Mouse (Mus musculus): ENCODE results near the gene Olfr794. TPM values are rescaled to one million over a fixed set of nuclear protein-coding genes. Genes with fewer than 3 reads are reported as not detected.

Gene Olfr794
- polyA plus RNA-seq (2012; rRNA removed), result not detected in 2 replicates

DNA sequence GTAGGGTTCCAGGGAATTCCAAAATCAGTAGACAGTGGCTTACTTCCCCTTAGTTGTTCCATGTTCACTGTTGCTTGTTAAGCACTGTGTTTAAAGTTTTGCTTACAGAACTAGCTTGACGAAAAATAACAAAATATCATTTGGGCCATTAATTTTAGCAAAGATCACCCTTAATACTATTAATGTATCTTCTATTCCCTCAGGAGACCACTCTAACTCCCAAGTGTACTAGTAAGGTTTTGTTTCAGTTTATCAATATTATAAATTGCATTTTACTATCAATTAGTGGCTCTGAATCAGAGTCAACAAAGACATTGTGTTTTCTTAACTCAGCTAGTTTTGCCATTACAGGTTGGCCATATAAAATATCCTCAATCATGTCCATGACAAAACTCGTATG is at the start of gene Olfr794:
Olfr794 (plus strand) TSS at position 301 of the 400 bp plus-strand sequence.

DNA sequence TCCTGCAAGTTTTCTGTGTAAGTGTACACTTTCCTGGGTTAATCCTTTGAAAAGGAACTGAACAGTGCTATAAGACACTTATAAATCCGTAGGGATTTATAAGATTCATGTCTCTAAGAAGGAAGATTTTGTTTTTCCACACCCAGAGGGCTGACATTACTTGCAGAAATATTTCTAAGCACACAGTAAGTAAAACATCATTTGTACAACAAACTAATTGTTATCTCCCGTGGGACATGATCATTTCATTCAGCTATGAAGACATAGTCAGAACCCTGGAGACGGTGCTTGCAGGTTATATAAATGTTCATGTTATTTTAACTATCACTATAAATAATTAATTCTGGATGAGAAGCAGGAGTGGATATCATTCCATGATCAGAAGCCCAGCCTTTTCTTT is 46.0 kb upstream of the Olfr794 start, which contains the start of gene Olfr791:
Olfr791 (plus strand) TSS at position 301 of the 400 bp plus-strand sequence.

DNA sequence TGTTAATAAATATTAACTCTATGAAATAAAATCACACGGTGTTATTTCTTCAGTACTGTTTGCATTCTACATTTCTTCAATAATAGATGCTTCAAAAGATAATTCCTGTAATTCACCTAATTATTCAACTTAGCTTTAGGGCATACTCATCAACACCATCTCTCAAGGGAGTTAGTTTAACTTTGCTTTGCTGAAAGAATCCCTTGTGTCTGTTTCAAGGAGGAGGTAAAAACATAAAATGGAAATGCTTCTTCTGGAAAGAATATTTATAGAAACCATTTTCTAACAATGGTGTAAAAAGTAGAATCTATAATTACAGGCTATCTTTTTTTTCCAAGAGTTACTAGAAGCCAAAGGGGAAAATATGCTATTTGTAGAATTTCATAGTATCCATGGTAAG is 28.6 kb upstream of the Olfr794 start, which contains the start of gene Olfr792:
Olfr792 (plus strand) TSS at position 301 of the 400 bp plus-strand sequence.

GRCm38 (mm10) chr10:129612470-129612869 is 45.0 kb downstream of the Olfr794 start, which contains the start of gene Olfr796:
Gene Olfr796 (minus strand): TSS chr10:129612570.

Other genes with a start within 250 kb of the Olfr794 start
- gene Olfr780, start 249.5 kb upstream of the Olfr794 start, polyA plus RNA-seq (2012; rRNA removed), result not detected in 2 replicates
- gene Olfr781, start 238.8 kb upstream of the Olfr794 start, polyA plus RNA-seq (2012; rRNA removed), result not detected in 2 replicates
- gene Olfr782, start 218.8 kb upstream of the Olfr794 start, polyA plus RNA-seq (2012; rRNA removed), result not detected in 2 replicates
- 0.02 TPM in 1 of 2 replicates, not detected in the other for gene Olfr784, start 183.6 kb upstream of the Olfr794 start, polyA plus RNA-seq (2012; rRNA removed)
- gene Olfr785, start 162.2 kb upstream of the Olfr794 start, polyA plus RNA-seq (2012; rRNA removed), result not detected in 2 replicates
- gene Olfr786, start 140.3 kb upstream of the Olfr794 start, polyA plus RNA-seq (2012; rRNA removed), result not detected in 2 replicates
- gene Olfr787, start 105.8 kb upstream of the Olfr794 start, polyA plus RNA-seq (2012; rRNA removed), result not detected in 2 replicates
- gene Olfr788, start 96.7 kb upstream of the Olfr794 start, polyA plus RNA-seq (2012; rRNA removed), result not detected in 2 replicates
- gene Olfr789, start 82.9 kb upstream of the Olfr794 start, polyA plus RNA-seq (2012; rRNA removed), result not detected in 2 replicates
- gene Olfr790, start 69.2 kb upstream of the Olfr794 start, polyA plus RNA-seq (2012; rRNA removed), result not detected in 2 replicates
- 0.04 TPM in 1 of 2 replicates, not detected in the other for gene Olfr791, start 45.9 kb upstream of the Olfr794 start, polyA plus RNA-seq (2012; rRNA removed)
- gene Olfr792, start 28.5 kb upstream of the Olfr794 start, polyA plus RNA-seq (2012; rRNA removed), result not detected in 2 replicates
- gene Olfr796, start 44.9 kb downstream of the Olfr794 start, polyA plus RNA-seq (2012; rRNA removed), result not detected in 2 replicates
- gene Olfr798, start 60.3 kb downstream of the Olfr794 start, polyA plus RNA-seq (2012; rRNA removed), result not detected in 2 replicates
- not detected in 2 replicates for gene Olfr799, start 69.8 kb downstream of the Olfr794 start, polyA plus RNA-seq (2012; rRNA removed)
- gene Olfr800, start 90.0 kb downstream of the Olfr794 start, polyA plus RNA-seq (2012; rRNA removed), result not detected in 2 replicates
- gene Olfr801, start 106.2 kb downstream of the Olfr794 start, polyA plus RNA-seq (2012; rRNA removed), result not detected in 2 replicates
- not detected in 2 replicates for gene Olfr802, start 120.5 kb downstream of the Olfr794 start, polyA plus RNA-seq (2012; rRNA removed)
- not detected in 2 replicates for gene Olfr803, start 126.6 kb downstream of the Olfr794 start, polyA plus RNA-seq (2012; rRNA removed)
- gene Olfr804, start 135.6 kb downstream of the Olfr794 start, polyA plus RNA-seq (2012; rRNA removed), result not detected in 2 replicates
- gene Olfr805, start 161.7 kb downstream of the Olfr794 start, polyA plus RNA-seq (2012; rRNA removed), result not detected in 2 replicates
- not detected in 2 replicates for gene Olfr806, start 174.3 kb downstream of the Olfr794 start, polyA plus RNA-seq (2012; rRNA removed)
- not detected in 2 replicates for gene Olfr807, start 190.1 kb downstream of the Olfr794 start, polyA plus RNA-seq (2012; rRNA removed)
- gene Olfr808, start 197.8 kb downstream of the Olfr794 start, polyA plus RNA-seq (2012; rRNA removed), result not detected in 2 replicates
- not detected in 2 replicates for gene Olfr809, start 207.0 kb downstream of the Olfr794 start, polyA plus RNA-seq (2012; rRNA removed)
- not detected in 2 replicates for gene Olfr810, start 227.3 kb downstream of the Olfr794 start, polyA plus RNA-seq (2012; rRNA removed)
- not detected in 2 replicates for gene Olfr811, start 236.7 kb downstream of the Olfr794 start, polyA plus RNA-seq (2012; rRNA removed)